Mouse (Mus musculus) frontal cortex, adult (tissue): Measurements from ENCODE around the gene Pin4.
"Not testable (repeated sequence)": the region's sequence is repeated elsewhere in the genome, so short reads cannot be mapped to it uniquely, and the experiment has no call there.

ENCODE experiments used
- ATAC-seq: cut with Nextera tagmentation; 2 replicates; pipeline ENCODE4 v1.9.2; 2017; ENCODE audit warnings: mild to moderate bottlenecking, moderate library complexity, mixed read lengths; ENCODE audit not compliant: low TSS enrichment

The Pin4 gene

GRCm38 (mm10) chrX:102119042-102119864 is at the start of gene Pin4:
TSS of gene Pin4 (plus strand) at chrX:102119447.
- ATAC-seq, result peak; percentile 99

GRCm38 (mm10) chrX:102070591-102071471 is 48.4 kb upstream of the Pin4 start, which contains the start of gene Rtl5:
TSS of gene Rtl5 (minus strand) at chrX:102071304.
- ATAC-seq, result peak; percentile 86

GRCm38 (mm10) chrX:102071517-102071916 is 47.7 kb upstream of the Pin4 start:
- no peak for ATAC-seq

GRCm38 (mm10) chrX:102073605-102074325 is 45.5 kb upstream of the Pin4 start:
- no peak for ATAC-seq

- no peak for ATAC-seq
Measured at GRCm38 (mm10) chrX:102074435-102074834, 44.8 kb upstream of the Pin4 start.

- ATAC-seq, result no peak
Measured at GRCm38 (mm10) chrX:102075158-102075557, 44.1 kb upstream of the Pin4 start.

- ATAC-seq, result 0 out of 2 replicates have a peak, but pooled peaks have one; percentile 27
Measured at GRCm38 (mm10) chrX:102076886-102077765, 42.1 kb upstream of the Pin4 start.

GRCm38 (mm10) chrX:102081076-102081475 is 38.2 kb upstream of the Pin4 start:
- ATAC-seq, result no peak

GRCm38 (mm10) chrX:102081573-102082279 is 37.5 kb upstream of the Pin4 start:
- no peak for ATAC-seq

GRCm38 (mm10) chrX:102082340-102082739 is 36.9 kb upstream of the Pin4 start:
- ATAC-seq, result no peak

GRCm38 (mm10) chrX:102085798-102086443 is 33.3 kb upstream of the Pin4 start:
- ATAC-seq, result no peak

GRCm38 (mm10) chrX:102090605-102091004 is 28.6 kb upstream of the Pin4 start:
- ATAC-seq, result no peak

- no peak for ATAC-seq
Measured at GRCm38 (mm10) chrX:102094381-102094904, 24.8 kb upstream of the Pin4 start.

GRCm38 (mm10) chrX:102101886-102102285 is 17.4 kb upstream of the Pin4 start:
- ATAC-seq, result no peak

- ATAC-seq, result not testable (repeated sequence)
Measured at GRCm38 (mm10) chrX:102103830-102104229, 15.4 kb upstream of the Pin4 start.

- ATAC-seq, result not testable (repeated sequence)
Measured at GRCm38 (mm10) chrX:102109349-102109748, 9.9 kb upstream of the Pin4 start.

- no peak for ATAC-seq
Measured at GRCm38 (mm10) chrX:102115676-102116075, 3.6 kb upstream of the Pin4 start.

- ATAC-seq, result no peak
Measured at GRCm38 (mm10) chrX:102121321-102121720, 2.1 kb downstream of the Pin4 start.

GRCm38 (mm10) chrX:102141157-102141556 is 21.9 kb downstream of the Pin4 start:
- no peak for ATAC-seq
